Mouse (Mus musculus): Measurements from ENCODE around the gene Kif27.

GRCm38 (mm10) chr13:58302421-58303145, 56.3 kb downstream of the Kif27 start:
- TF ChIP-seq CTCF (IDR thresholded peaks at IDR 0.05; ENCODE audit: insufficient read depth, low read depth, low read length), result no peak
- TF ChIP-seq POLR2A (IDR thresholded peaks at IDR 0.05; ENCODE audit: insufficient read depth, low read depth, low read length), result no peak
